Mouse (Mus musculus) cerebellum, adult 9-10 months (tissue): ENCODE measurements around the gene Gna14.

Experiments
- DNase-seq: peaks from one replicate; pipeline ENCODE4 v3.0.0; 2022

Gene Gna14

GRCm38 (mm10) chr19:16457127-16457526 lies 21.6 kb downstream of the Gna14 start:
- no peak for DNase-seq

- no peak for DNase-seq
Observed at GRCm38 (mm10) chr19:16459317-16459716, 23.8 kb downstream of the Gna14 start.

- no peak for DNase-seq
Observed at GRCm38 (mm10) chr19:16460292-16460691, 24.7 kb downstream of the Gna14 start.

- DNase-seq, result no peak
Observed at GRCm38 (mm10) chr19:16460831-16461230, 25.3 kb downstream of the Gna14 start.

GRCm38 (mm10) chr19:16462461-16462860 lies 26.9 kb downstream of the Gna14 start:
- no peak for DNase-seq

- no peak for DNase-seq
Observed at GRCm38 (mm10) chr19:16464730-16465129, 29.2 kb downstream of the Gna14 start.

- no peak for DNase-seq
Observed at GRCm38 (mm10) chr19:16468756-16469374, 33.3 kb downstream of the Gna14 start.

GRCm38 (mm10) chr19:16472655-16473054 lies 37.1 kb downstream of the Gna14 start:
- DNase-seq, result no peak

- no peak for DNase-seq
Observed at GRCm38 (mm10) chr19:16477314-16477946, 41.9 kb downstream of the Gna14 start.

- peak; percentile 1 for DNase-seq
Observed at GRCm38 (mm10) chr19:16478186-16478607, 42.6 kb downstream of the Gna14 start.

- no peak for DNase-seq
Observed at GRCm38 (mm10) chr19:16482047-16482446, 46.5 kb downstream of the Gna14 start.

- DNase-seq, result no peak
Observed at GRCm38 (mm10) chr19:16484237-16484636, 48.7 kb downstream of the Gna14 start.

- no peak for DNase-seq
Observed at GRCm38 (mm10) chr19:16484671-16485070, 49.1 kb downstream of the Gna14 start.

- no peak for DNase-seq
Observed at GRCm38 (mm10) chr19:16490756-16491155, 55.2 kb downstream of the Gna14 start.

GRCm38 (mm10) chr19:16491497-16491896 lies 55.9 kb downstream of the Gna14 start:
- DNase-seq, result no peak

- no peak for DNase-seq
Observed at GRCm38 (mm10) chr19:16492453-16492852, 56.9 kb downstream of the Gna14 start.

GRCm38 (mm10) chr19:16494816-16495516 lies 59.4 kb downstream of the Gna14 start:
- DNase-seq, result no peak

- no peak for DNase-seq
Observed at GRCm38 (mm10) chr19:16496016-16496415, 60.5 kb downstream of the Gna14 start.

- no peak for DNase-seq
Observed at GRCm38 (mm10) chr19:16502054-16502453, 66.5 kb downstream of the Gna14 start.

GRCm38 (mm10) chr19:16506711-16507364 lies 71.3 kb downstream of the Gna14 start:
- DNase-seq, result no peak

- DNase-seq, result no peak
Observed at GRCm38 (mm10) chr19:16510343-16511080, 75.0 kb downstream of the Gna14 start.

GRCm38 (mm10) chr19:16511081-16511420 lies 75.5 kb downstream of the Gna14 start:
- DNase-seq, result no peak

- DNase-seq, result no peak
Observed at GRCm38 (mm10) chr19:16514201-16514600, 78.6 kb downstream of the Gna14 start.
